Mouse (Mus musculus) R1 (cell line): Measurements from ENCODE around the gene Psmb11.
A peak's percentile ranks its signal among the peaks of the same experiment; 100 is the strongest.
"Not testable (repeated sequence)": the region's sequence is repeated elsewhere in the genome, so short reads cannot be mapped to it uniquely, and the experiment has no call there.

Experiments used
- DNase-seq: peaks from one replicate; pipeline ENCODE4 v3.0.0-alpha.2; 2018; ENCODE audit warnings: low read depth, low spot score

Psmb11 gene

GRCm38 (mm10) chr14:54603038-54603654, 18.1 kb upstream of the Psmb11 start:
- DNase-seq, result peak; percentile 99

DNA sequence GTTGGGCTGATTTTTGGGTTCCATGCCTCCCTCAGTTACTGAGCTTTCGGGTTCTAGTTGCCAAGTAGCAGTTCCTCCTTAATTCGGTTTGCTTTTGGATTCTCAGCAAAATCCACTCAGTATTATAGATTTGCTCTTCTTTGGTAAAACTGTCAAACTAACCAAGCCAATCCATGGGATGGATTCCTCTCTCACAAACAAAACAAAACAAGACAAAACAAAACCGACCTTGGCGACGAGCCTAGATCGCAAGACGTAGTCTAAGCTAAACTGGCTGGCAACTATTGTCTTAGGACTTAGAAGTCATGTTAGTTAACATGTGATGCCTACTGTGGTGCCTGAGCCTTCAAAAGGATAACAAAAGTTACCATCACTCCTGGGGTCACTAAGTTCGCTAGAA, 17.5 kb upstream of the Psmb11 start:
- peak; percentile 27 for DNase-seq

DNA sequence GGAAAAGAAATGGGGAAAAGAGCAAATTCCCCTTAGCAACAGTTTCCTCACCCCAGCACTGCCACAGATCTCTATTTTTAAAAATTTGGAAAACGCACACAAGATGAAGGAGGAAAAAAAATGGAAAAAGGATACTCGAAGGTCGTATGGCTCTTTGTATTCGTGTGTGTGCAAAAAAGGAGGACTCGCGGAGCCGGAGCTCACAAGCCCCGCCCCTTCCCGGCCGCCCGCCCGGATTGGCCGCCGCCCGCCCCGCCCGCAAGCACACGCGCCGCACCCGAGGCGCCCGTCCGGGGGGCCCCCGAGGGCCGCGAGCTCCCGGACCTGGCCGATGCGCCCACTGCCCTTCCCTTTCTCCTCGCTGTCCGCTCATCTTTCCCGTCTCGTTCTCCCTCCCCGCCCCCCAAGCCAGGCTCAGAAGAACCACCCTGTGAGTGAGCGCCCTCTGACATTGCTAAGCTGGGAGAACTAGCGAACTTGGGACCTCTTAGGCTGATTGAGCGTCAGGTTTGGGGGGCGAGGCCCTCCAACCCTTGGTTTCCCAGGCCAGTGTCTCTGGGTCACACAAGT, 15.4 kb upstream of the Psmb11 start, which contains the start of gene 4931414P19Rik:
TSS of gene 4931414P19Rik (minus strand) at position 242 of the 570 bp plus-strand sequence.
- peak; percentile 73 for DNase-seq

DNA sequence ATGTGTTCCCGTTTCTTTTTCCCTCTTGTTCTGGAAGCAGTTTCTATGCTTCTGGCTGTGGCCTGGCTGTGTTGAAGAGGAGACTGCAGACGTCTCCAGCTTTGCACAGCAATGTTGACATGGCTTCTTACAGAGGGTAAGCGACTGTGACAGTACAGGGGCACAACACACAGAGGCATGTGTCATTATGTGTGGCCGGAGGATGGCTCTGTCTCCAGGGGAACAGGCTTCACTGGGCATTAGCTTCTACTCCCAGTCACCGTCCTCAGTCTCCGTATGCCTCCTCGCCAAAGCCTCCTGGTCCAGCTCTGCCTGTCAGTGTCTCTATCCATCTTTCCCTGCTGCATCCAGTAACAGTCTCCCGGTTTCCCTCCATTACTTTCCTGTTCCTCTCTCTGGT, 14.0 kb upstream of the Psmb11 start:
- DNase-seq, result no peak

GRCm38 (mm10) chr14:54609245-54609644, 12.0 kb upstream of the Psmb11 start:
- DNase-seq, result no peak

DNA sequence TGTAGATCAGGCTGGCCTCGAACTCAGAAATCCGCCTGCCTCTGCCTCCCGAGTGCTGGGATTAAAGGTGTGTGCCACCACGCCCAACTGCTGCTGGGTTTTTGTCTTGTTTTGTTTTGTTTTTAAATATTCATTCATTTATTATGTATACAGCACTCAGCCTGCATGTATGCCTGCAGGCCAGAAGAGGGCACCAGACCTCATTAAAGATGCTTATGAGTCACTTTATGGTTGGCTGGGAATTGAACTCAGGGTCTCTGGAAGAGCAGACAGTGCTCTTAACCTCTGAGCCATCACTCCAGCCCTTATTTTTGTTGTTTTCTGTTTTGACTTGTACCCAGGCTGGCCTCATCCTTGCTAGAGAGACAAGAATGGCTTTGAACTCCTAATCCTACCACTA, 11.3 kb upstream of the Psmb11 start:
- peak; percentile 86 for DNase-seq

DNA sequence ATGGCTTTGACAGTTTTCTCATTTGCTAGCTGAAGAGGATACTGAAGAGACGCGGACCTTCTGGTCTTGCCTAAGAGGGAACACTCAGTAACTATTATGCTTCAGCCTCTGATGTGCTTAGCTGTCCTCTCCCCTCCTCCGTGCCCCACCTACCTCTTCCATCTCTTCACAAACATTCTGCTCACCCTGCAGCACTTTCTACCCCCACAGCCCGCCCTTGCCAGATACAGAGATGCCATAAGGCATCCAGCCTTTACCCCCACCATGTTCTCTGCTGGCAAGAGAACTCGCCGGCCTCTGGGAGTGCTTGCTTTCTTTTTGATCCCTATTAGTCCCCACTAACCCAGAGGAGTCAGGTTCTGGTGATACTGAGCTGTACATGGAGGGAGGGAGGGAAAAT, 10.6 kb upstream of the Psmb11 start:
- no peak for DNase-seq

DNA sequence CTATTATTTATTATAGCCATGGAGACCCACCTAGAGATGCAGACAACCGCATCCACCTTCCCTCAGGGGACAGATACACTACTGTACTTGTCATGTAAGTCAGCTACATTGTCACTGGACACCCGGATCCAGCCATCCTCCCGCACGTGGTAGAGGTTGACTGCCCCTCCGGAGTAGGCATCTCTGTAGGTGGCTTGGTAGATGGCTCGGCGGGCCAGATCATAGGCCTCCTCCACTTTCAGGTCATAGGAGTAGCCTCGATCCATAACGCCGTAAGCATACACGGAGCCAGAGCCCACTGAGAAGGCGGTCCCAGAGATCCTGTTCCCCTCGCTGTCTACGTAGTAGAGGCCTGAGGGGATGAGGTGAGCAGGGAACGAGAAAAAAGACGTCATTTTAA, 7.1 kb upstream of the Psmb11 start:
- not testable (repeated sequence) for DNase-seq

GRCm38 (mm10) chr14:54616226-54616825, 4.9 kb upstream of the Psmb11 start:
- no peak for DNase-seq

DNA sequence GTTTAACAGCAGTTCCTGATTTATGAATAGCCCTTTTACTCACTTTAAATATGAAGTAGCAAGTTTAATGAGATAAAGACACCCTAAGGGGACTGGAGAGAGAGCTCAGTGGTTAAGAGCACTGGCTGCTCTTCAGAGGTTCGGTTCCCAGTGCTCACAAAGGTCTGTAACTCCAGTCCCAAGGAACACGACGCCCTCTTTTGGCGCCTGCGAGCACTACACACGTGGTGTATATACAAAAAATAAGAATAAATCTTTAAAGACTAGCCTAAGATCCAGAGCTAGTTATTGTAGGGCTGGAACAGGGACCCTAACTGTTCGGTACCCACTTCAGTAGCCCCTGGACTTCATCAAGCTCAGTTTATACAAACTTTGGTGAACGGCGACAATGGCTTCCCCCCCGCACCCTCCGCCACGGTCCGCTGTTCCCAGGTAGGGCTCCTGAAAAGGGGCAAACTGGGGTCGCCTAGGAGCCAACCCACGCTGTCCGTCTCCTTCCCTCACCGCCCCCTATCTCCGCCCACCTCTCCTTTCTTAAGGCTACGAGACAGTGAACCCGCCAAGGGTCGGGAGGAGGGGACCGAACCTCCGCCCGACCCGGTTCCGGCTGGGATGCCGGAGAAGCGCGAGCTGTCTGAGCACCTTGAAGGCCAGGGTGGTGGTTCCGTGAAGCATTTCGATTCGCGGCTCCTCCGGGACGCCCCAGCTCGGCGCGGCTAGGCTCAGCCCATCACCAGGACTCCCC, 3.9 kb upstream of the Psmb11 start:
- peak; percentile 81 for DNase-seq

GRCm38 (mm10) chr14:54617897-54618365, 3.3 kb upstream of the Psmb11 start, which contains the start of gene Psmb5:
Gene Psmb5 (minus strand): TSS chr14:54618022.
- DNase-seq, result peak; percentile 95

DNA sequence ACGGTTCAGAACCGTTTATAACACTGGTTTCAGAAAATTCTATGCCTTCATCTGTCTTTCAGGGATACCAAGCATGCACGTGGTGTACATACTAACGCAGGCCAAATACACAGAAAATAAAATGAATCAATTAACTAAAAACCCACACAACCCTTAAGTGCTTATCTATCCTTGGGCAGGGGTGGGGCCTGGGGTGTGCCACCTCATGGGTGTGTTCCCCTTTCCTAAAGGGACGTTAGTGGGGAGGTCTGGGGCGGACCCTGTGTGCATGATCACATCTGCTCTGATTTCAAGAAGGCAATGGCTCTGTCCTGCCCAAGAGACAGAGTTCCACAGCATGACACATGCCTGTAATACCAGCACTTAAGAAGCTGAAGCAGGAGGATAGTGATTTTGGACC, 2.1 kb downstream of the Psmb11 start:
- no peak for DNase-seq

DNA sequence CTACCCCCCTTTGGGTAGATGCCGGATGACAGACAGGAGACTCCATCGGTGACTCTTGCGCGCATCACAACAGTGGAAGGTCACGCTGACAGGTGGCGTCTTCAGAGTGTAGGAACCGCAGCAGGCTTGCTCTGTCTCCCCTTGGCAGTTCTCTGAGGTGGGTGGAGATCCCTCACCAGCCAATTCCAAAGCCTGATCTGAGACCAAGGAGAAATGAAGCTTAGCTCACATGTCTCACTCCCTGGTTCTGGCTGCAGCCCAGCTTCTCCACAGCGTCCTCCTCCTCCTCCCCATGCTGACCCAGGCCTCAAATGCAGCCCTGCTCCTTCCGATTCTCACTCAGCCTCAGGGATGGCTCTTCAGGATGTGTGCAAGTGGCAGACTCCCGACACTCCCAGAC, 3.7 kb downstream of the Psmb11 start:
- no peak for DNase-seq

DNA sequence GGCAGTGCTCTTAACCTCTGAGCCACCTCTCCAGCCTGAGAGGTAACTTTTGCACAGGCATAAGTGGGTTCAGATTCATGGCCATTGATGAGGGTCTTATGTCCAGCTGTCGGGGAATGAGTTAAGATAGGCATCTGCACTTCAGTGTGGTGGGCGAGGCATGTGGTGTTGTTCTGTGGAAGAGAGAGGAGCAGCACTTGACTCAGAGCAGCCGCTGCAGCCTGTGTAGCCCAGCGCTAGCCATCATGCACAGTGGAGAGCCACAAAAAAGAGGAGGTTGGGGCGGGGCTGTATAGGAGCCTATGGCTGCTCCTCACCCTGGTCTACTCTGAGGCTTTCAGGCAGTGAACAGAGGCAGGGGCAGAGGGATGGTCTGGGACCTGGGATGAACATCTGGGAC, 6.9 kb downstream of the Psmb11 start:
- no peak for DNase-seq

GRCm38 (mm10) chr14:54629797-54630196, 8.6 kb downstream of the Psmb11 start:
- no peak for DNase-seq

DNA sequence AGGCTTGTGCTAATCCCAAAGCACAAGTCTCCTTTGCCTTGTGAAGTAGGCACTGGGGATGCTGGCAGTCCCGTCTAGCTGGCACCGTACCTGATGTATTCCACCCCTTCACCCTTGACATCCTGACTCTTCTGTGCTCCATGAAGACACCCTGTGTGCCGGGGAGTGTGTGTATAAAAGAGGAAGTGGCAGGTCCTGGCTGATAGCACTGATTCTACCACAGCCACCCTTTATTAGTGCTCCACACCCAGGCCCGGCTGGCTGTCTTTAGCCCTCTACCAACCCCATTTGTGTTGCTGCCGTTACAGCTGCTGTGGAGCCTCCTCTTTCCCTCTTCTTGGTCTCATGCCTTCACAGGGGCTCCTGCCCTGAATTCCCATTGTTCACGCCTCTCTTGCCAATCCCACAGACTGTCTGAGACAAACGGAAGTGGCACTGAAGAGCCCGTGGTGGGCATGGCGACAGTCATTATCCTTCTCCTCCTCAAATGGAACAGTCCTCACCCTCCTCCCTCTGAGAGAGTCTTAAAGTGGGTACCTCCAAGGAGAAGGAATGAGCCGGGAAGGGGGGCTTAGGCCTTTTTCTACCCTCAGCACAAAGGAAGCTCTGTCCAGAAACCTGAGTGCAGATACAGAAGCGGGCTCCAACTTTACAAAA, 9.5 kb downstream of the Psmb11 start:
- DNase-seq, result no peak

DNA sequence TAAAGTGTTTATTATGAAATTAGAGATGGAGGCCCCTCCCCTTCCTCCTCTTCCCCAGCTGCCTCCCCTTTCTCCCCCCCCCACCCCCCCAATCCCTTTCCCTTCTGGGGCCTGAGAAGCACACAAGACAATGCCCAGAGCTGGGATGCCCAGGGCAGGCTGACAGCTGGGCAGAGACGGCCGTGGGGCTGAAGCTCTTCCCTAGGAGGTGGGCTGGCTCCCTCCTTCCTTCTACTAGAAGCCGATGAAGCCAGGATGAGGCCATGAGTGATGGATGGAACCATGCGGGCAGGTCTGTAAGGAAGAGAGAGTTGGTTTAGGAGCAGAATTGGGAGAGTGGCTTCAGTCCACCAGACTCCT, 10.0 kb downstream of the Psmb11 start:
- DNase-seq, result no peak

DNA sequence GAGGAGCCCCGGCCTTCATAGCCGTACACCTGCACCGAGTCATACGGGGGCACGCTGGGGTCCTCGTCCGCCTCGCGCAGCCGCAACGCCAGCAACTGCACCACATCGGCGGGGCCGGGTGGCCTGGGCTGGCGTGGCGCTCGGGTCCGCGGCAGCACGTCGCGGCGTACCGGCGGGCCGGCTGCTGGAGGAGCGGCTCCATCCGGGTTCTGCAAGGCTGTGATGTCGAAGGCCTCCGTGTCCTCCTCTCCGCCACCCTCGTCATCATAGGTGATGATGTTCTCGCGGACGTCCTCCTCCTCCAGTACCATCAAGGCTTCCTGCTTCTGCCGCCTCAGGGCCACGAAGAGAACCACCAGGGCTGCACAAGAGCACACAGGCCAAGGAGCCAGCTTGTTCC, 11.0 kb downstream of the Psmb11 start:
- DNase-seq, result peak; percentile 61

- DNase-seq, result no peak
Observed at GRCm38 (mm10) chr14:54634182-54634581, 12.9 kb downstream of the Psmb11 start.

DNA sequence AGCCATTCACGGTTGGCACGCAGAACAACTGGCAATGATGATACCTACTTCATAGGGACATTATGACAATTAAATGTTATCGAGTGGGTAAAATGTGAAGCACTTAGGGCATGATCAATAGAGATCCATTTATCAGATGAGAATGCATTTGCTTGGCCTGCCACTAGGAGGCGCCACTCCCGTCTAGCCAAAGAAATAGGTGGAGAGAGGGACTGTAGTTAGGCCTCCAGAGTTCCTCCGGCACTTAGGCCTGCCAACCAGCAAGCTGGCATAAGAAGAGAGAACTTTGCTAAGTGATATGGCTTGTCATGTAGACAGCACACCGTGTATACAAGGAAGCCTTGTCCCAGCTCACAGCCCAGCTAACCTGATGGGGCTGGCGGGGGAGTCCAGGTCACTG, 15.7 kb downstream of the Psmb11 start:
- DNase-seq, result peak; percentile 75

GRCm38 (mm10) chr14:54638210-54638609, 17.0 kb downstream of the Psmb11 start:
- DNase-seq, result no peak

DNA sequence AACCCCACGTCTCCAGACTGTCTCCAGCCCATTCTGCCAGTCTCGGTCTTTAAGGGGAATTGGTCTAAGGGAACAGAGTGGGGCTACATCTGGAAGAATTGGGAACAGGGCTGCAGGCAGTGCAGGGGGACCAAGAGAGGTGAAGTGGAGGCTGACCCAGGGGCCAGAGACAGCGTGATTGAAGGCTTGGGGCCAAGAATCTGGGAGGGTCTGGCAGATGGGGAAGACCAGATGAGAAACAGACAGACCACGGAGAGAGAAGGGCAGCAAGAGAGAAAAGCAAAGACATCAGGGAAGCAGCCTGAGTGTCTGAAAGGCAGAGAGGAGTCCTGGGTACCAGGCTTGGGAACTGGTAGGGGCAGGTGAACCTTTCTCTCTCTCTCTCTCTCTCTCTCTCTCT, 18.9 kb downstream of the Psmb11 start:
- DNase-seq, result no peak
